Mouse (Mus musculus): ENCODE results near the gene Tubb5. TPM values are rescaled to one million over a fixed set of nuclear protein-coding genes. Genes with fewer than 3 reads are reported as not detected.

The Tubb5 gene
- polyA plus RNA-seq, 1 experiment, result 320 TPM

GRCm38 (mm10) chr17:35821439-35822430 lies 16.4 kb downstream of the Tubb5 start, which contains the start of gene Ier3:
Gene Ier3 (plus strand): TSS chr17:35821684.
- TF ChIP-seq POLR2A (IDR thresholded peaks at IDR 0.05; ENCODE audit: borderline replicate concordance, insufficient read depth, low read length) (peak; percentile 51; the same call in 1 of the 2 replicates), CTCF (IDR thresholded peaks at IDR 0.05; ENCODE audit: borderline replicate concordance, insufficient read depth, low read depth, low read length) (no peak)
- Histone ChIP-seq H3K27me3 (ENCODE audit: control insufficient read depth, insufficient read depth, low read length) (no peaks in the 10 kb centered on the region), H3K27ac (ENCODE audit: insufficient read depth, low read length) (peak within 1 kb of the TSS; percentile 43), H3K4me3 (replicated peaks; ENCODE audit: insufficient read depth, low read depth, low read length) (peak within 1 kb of the TSS; percentile 86), H3K4me1 (ENCODE audit: control insufficient read depth, insufficient read depth, low read length) (peaks cover 7% of the 10 kb centered on the region)
- peak; percentile 63 to 68 for DNase-seq
- WGBS, result under 1% methylated on average over 62 of the region's 62 CpGs

- H3K4me3 ChIP-seq (replicated peaks; ENCODE audit: insufficient read depth, low read depth, low read length), result no peak overlapping the region
- TF ChIP-seq CTCF (IDR thresholded peaks at IDR 0.05; ENCODE audit: borderline replicate concordance, insufficient read depth, low read depth, low read length) (no peak), POLR2A (IDR thresholded peaks at IDR 0.05; ENCODE audit: borderline replicate concordance, insufficient read depth, low read length) (no peak)
- no peak for DNase-seq
- 91% methylated on average over 5 of the region's 5 CpGs for WGBS
- no peaks in the 10 kb centered on the region for H3K27me3 ChIP-seq (ENCODE audit: control insufficient read depth, insufficient read depth, low read length)
- no peak overlapping the region for H3K27ac ChIP-seq (ENCODE audit: insufficient read depth, low read length)
- H3K4me1 ChIP-seq (ENCODE audit: control insufficient read depth, insufficient read depth, low read length), result peaks cover 7% of the 10 kb centered on the region
Measured at GRCm38 (mm10) chr17:35820111-35820510, 18.0 kb downstream of the Tubb5 start.

DNA sequence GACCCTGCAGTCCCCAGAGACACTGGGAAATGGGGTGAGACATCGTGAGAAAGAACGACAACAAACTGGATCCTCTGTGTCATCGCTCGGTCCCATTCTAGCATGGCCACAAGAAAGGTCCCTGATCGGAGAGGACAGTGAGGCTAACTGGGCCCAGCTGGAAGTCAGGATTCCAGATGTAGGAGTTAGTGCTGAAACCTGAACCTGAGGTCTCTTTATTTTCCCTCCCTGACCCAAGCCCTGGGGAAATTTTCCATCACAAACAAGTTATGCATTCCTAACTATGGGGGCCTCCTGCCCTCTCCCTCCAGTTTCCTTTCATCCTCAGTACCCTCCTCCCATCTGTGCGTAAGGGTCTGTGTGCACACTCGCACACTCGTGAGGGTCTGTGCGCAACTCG lies 20.9 kb downstream of the Tubb5 start:
- no peaks in the 10 kb centered on the region for H3K27me3 ChIP-seq (ENCODE audit: control insufficient read depth, insufficient read depth, low read length)
- no peak overlapping the region for H3K27ac ChIP-seq (ENCODE audit: insufficient read depth, low read length)
- 73% methylated on average over 10 of the region's 10 CpGs for WGBS
- peaks cover 10% of the 10 kb centered on the region for H3K4me1 ChIP-seq (ENCODE audit: control insufficient read depth, insufficient read depth, low read length)
- H3K4me3 ChIP-seq (replicated peaks; ENCODE audit: insufficient read depth, low read depth, low read length), result no peak overlapping the region
- no peak for TF ChIP-seq POLR2A (IDR thresholded peaks at IDR 0.05; ENCODE audit: borderline replicate concordance, insufficient read depth, low read length)
- TF ChIP-seq CTCF (IDR thresholded peaks at IDR 0.05; ENCODE audit: borderline replicate concordance, insufficient read depth, low read depth, low read length), result no peak
- no peak for DNase-seq

- Histone ChIP-seq H3K4me3 (replicated peaks; ENCODE audit: insufficient read depth, low read depth, low read length) (no peak overlapping the region), H3K4me1 (ENCODE audit: control insufficient read depth, insufficient read depth, low read length) (peaks cover 7% of the 10 kb centered on the region; the same call in 1 of the 2 replicates), H3K27me3 (ENCODE audit: control insufficient read depth, insufficient read depth, low read length) (no peaks in the 10 kb centered on the region), H3K27ac (ENCODE audit: insufficient read depth, low read length) (no peak overlapping the region)
- WGBS, result 69% methylated on average over 10 of the region's 14 CpGs
- TF ChIP-seq CTCF (IDR thresholded peaks at IDR 0.05; ENCODE audit: borderline replicate concordance, insufficient read depth, low read depth, low read length) (no peak), POLR2A (IDR thresholded peaks at IDR 0.05; ENCODE audit: borderline replicate concordance, insufficient read depth, low read length) (no peak)
- no peak for DNase-seq
Measured at GRCm38 (mm10) chr17:35816686-35817085, 21.4 kb downstream of the Tubb5 start.

DNA sequence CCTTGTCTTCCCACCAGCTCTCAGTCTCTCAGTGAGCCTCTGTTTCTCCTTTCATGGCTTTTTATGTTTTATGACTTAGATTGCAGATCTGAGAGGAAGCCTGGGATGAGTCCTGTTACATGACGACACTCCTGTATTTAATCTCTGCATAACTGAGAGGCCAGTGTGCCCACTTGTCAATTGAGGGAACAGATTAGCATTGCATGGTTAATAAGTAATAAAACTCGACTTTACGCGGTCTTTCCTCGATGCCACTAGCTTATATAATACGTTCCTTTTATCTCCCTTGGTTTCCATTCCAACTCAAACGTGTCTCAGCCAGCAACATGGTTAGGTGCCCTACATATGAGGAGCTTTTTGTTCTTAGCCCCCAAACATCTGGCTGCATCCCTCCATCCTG lies 22.3 kb downstream of the Tubb5 start:
- Histone ChIP-seq H3K4me3 (replicated peaks; ENCODE audit: insufficient read depth, low read depth, low read length) (no peak overlapping the region), H3K4me1 (ENCODE audit: control insufficient read depth, insufficient read depth, low read length) (peaks cover 3% of the 10 kb centered on the region; the same call in 1 of the 2 replicates), H3K27me3 (ENCODE audit: control insufficient read depth, insufficient read depth, low read length) (no peaks in the 10 kb centered on the region), H3K27ac (ENCODE audit: insufficient read depth, low read length) (no peak overlapping the region)
- WGBS, result 64% methylated on average over 7 of the region's 7 CpGs
- TF ChIP-seq CTCF (IDR thresholded peaks at IDR 0.05; ENCODE audit: borderline replicate concordance, insufficient read depth, low read depth, low read length) (no peak), POLR2A (IDR thresholded peaks at IDR 0.05; ENCODE audit: borderline replicate concordance, insufficient read depth, low read length) (no peak)
- DNase-seq, result no peak

- H3K27ac ChIP-seq (ENCODE audit: insufficient read depth, low read length), result no peak overlapping the region
- no peaks in the 10 kb centered on the region for H3K27me3 ChIP-seq (ENCODE audit: control insufficient read depth, insufficient read depth, low read length)
- 71% methylated on average over 6 of the region's 6 CpGs for WGBS
- no peak overlapping the region for H3K4me3 ChIP-seq (replicated peaks; ENCODE audit: insufficient read depth, low read depth, low read length)
- 0 out of 2 replicates have a peak, but pooled peaks cover 3% of the 10 kb centered on the region for H3K4me1 ChIP-seq (ENCODE audit: control insufficient read depth, insufficient read depth, low read length)
- TF ChIP-seq CTCF (IDR thresholded peaks at IDR 0.05; ENCODE audit: borderline replicate concordance, insufficient read depth, low read depth, low read length), result no peak
- TF ChIP-seq POLR2A (IDR thresholded peaks at IDR 0.05; ENCODE audit: borderline replicate concordance, insufficient read depth, low read length), result no peak
- DNase-seq, result no peak
Measured at GRCm38 (mm10) chr17:35814678-35815077, 23.4 kb downstream of the Tubb5 start.

DNA sequence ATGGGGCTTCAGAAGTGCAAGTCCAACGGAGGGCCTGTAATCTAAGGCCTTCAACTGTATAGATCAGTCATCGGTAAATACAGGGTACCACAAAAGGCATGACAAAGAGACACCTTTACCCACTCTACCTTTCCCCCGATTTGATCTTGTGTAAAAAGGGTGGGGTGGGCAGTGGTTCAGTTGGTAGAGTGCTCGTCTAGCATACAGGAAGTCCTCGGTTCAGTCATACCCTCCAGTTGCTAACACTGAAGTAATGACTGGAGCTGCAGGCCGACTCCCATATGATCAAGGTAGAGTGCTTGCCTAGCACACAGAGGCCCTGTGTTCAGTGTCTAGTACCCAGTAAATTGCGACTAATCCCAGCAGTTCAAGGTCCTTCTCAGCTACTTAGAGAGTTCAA lies 24.5 kb downstream of the Tubb5 start:
- no peaks in the 10 kb centered on the region for H3K27me3 ChIP-seq (ENCODE audit: control insufficient read depth, insufficient read depth, low read length)
- DNase-seq, result no peak
- no peak overlapping the region for H3K4me3 ChIP-seq (replicated peaks; ENCODE audit: insufficient read depth, low read depth, low read length)
- H3K4me1 ChIP-seq (ENCODE audit: control insufficient read depth, insufficient read depth, low read length), result 0 out of 2 replicates have a peak, but pooled peaks cover 3% of the 10 kb centered on the region
- no peak overlapping the region for H3K27ac ChIP-seq (ENCODE audit: insufficient read depth, low read length)
- no peak for TF ChIP-seq CTCF (IDR thresholded peaks at IDR 0.05; ENCODE audit: borderline replicate concordance, insufficient read depth, low read depth, low read length)
- TF ChIP-seq POLR2A (IDR thresholded peaks at IDR 0.05; ENCODE audit: borderline replicate concordance, insufficient read depth, low read length), result no peak
- whole genome bisulfite sequencing, result 81% methylated on average over 7 of the region's 7 CpGs
